Mouse (Mus musculus): ENCODE measurements at regions not wholly inside any gene's neighbourhood (a gene's known extent, or its start where the extent isn't known, plus 50 kb on each side); places are given as distances from the start of the nearest gene placed in this dataset.

GRCm38 (mm10) chr12:12034521-12034920 is 227.4 kb upstream of the Fam49a start:
- TF ChIP-seq EP300 (IDR thresholded peaks at IDR 0.05) (no peak), CTCF (IDR thresholded peaks at IDR 0.05) (no peak)

Measured in lung, postnatal 0 days (tissue).